Mouse (Mus musculus): ENCODE measurements around the gene Hbb-y. TPM values are rescaled to one million over a fixed set of nuclear protein-coding genes. Genes with fewer than 3 reads are reported as not detected.
A peak's percentile ranks its signal among the peaks of the same experiment; 100 is the strongest.

Hbb-y gene
- polyA plus RNA-seq, 1 experiment from 2014 or later, result not detected

DNA sequence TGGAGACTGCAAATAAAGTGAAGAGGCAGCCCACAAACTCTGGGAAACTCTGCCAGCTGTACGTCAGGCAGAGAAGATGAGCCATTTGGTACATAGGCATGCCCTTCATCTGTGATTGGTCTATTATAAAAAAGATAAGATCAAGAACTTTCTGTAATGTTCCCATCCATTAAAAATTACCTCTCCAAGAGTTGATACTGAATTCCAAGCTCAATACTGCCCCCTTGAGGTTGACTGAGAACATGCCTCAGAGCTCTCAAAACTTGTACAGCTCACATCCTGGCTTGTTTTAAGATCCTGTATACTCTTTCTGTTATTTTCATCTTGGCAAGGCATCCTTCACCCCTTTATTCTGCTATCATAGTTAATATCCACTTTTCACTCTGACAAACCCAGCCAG is 46.2 kb downstream of the Hbb-y start:
- TF ChIP-seq CTCF (IDR thresholded peaks at IDR 0.05; ENCODE audit: low read depth), result peak; percentile 69
- TF ChIP-seq EP300 (optimal IDR thresholded peaks at IDR 0.05), result no peak
- Histone ChIP-seq H3K9me3 (ENCODE audit: control insufficient read depth, low read length) (no peaks in the 10 kb centered on the region), H3K36me3 (ENCODE audit: control insufficient read depth, insufficient read depth, low read length) (no peaks in the 10 kb centered on the region), H3K27ac (replicated peaks) (no peak overlapping the region), H3K4me2 (replicated peaks; ENCODE audit: low read depth) (no peak overlapping the region), H3K9ac (ENCODE audit: low read length) (no peak overlapping the region), H3K4me1 (replicated peaks; ENCODE audit: control insufficient read depth, insufficient read depth) (no peaks in the 10 kb centered on the region), H3K27me3 (ENCODE audit: control insufficient read depth, insufficient read depth, low read length) (no peaks in the 10 kb centered on the region), H3K4me3 (ENCODE audit: low read depth, low read length) (no peak overlapping the region)
- DNase-seq (ENCODE audit: low spot score), result no peak
- WGBS, result 36% methylated on average over 1 of the region's 1 CpGs
- ATAC-seq (ENCODE audit: low FRiP score, low TSS enrichment), result no peak

Other genes starting within 250 kb of the Hbb-y start
- 0.10 TPM in 1 of 2 replicates, not detected in the other for gene Olfr620, start 240.7 kb downstream of the Hbb-y start, polyA plus RNA-seq (2015; fragmentation: Nextera tagmentation; extraction: Ambion mirVana)
- gene Olfr622, start 210.5 kb downstream of the Hbb-y start, polyA plus RNA-seq (2015; fragmentation: Nextera tagmentation; extraction: Ambion mirVana), result not detected in 2 replicates
- gene Olfr623, start 189.5 kb downstream of the Hbb-y start, polyA plus RNA-seq (2015; fragmentation: Nextera tagmentation; extraction: Ambion mirVana), result not detected in 2 replicates
- 0.02 TPM in 1 of 2 replicates, not detected in the other for gene Olfr624, start 182.0 kb downstream of the Hbb-y start, polyA plus RNA-seq (2015; fragmentation: Nextera tagmentation; extraction: Ambion mirVana)
- gene Olfr625-ps1, start 170.5 kb downstream of the Hbb-y start, polyA plus RNA-seq (2015; fragmentation: Nextera tagmentation; extraction: Ambion mirVana), result not detected in 2 replicates
- gene Olfr243, start 138.5 kb downstream of the Hbb-y start, polyA plus RNA-seq (2015; fragmentation: Nextera tagmentation; extraction: Ambion mirVana), result not detected in 2 replicates
- gene Olfr628, start 122.8 kb downstream of the Hbb-y start, polyA plus RNA-seq (2015; fragmentation: Nextera tagmentation; extraction: Ambion mirVana), result not detected in 2 replicates
- not detected in 2 replicates for gene Olfr629, start 108.3 kb downstream of the Hbb-y start, polyA plus RNA-seq (2015; fragmentation: Nextera tagmentation; extraction: Ambion mirVana)
- not detected in 2 replicates for gene Olfr630, start 95.9 kb downstream of the Hbb-y start, polyA plus RNA-seq (2015; fragmentation: Nextera tagmentation; extraction: Ambion mirVana)
- gene Olfr69, start 81.6 kb downstream of the Hbb-y start, polyA plus RNA-seq (2015; fragmentation: Nextera tagmentation; extraction: Ambion mirVana), result not detected in 2 replicates
- gene Olfr68, start 73.5 kb downstream of the Hbb-y start, polyA plus RNA-seq (2015; fragmentation: Nextera tagmentation; extraction: Ambion mirVana), result 0.02 TPM in 1 of 2 replicates, not detected in the other
- not detected in 2 replicates for gene Olfr67, start 61.4 kb downstream of the Hbb-y start, polyA plus RNA-seq (2015; fragmentation: Nextera tagmentation; extraction: Ambion mirVana)
- 137 and 177 TPM in 2 replicates for gene Hbb-bt, start 39.2 kb downstream of the Hbb-y start, polyA plus RNA-seq (2015; fragmentation: Nextera tagmentation; extraction: Ambion mirVana)
- 597 and 747 TPM in 2 replicates for gene Hbb-bs, start 25.1 kb downstream of the Hbb-y start, polyA plus RNA-seq (2015; fragmentation: Nextera tagmentation; extraction: Ambion mirVana)
- gene Hbb-bh2, start 12.7 kb downstream of the Hbb-y start, polyA plus RNA-seq (2015; fragmentation: Nextera tagmentation; extraction: Ambion mirVana), result not detected in 2 replicates
- not detected in 2 replicates for gene Hbb-bh1, start 10.1 kb downstream of the Hbb-y start, polyA plus RNA-seq (2015; fragmentation: Nextera tagmentation; extraction: Ambion mirVana)
- gene Olfr66, start 33.0 kb upstream of the Hbb-y start, polyA plus RNA-seq (2015; fragmentation: Nextera tagmentation; extraction: Ambion mirVana), result not detected in 2 replicates
- gene Olfr64, start 41.3 kb upstream of the Hbb-y start, polyA plus RNA-seq (2015; fragmentation: Nextera tagmentation; extraction: Ambion mirVana), result not detected in 2 replicates
- not detected in 2 replicates for gene Olfr65, start 50.3 kb upstream of the Hbb-y start, polyA plus RNA-seq (2015; fragmentation: Nextera tagmentation; extraction: Ambion mirVana)
- gene Olfr631, start 75.6 kb upstream of the Hbb-y start, polyA plus RNA-seq (2015; fragmentation: Nextera tagmentation; extraction: Ambion mirVana), result not detected in 2 replicates
- not detected in 2 replicates for gene Olfr632, start 81.1 kb upstream of the Hbb-y start, polyA plus RNA-seq (2015; fragmentation: Nextera tagmentation; extraction: Ambion mirVana)
- not detected in 2 replicates for gene Olfr633, start 91.2 kb upstream of the Hbb-y start, polyA plus RNA-seq (2015; fragmentation: Nextera tagmentation; extraction: Ambion mirVana)
- 0.01 TPM in 1 of 2 replicates, not detected in the other for gene Olfr635, start 117.9 kb upstream of the Hbb-y start, polyA plus RNA-seq (2015; fragmentation: Nextera tagmentation; extraction: Ambion mirVana)
- gene Olfr638, start 145.5 kb upstream of the Hbb-y start, polyA plus RNA-seq (2015; fragmentation: Nextera tagmentation; extraction: Ambion mirVana), result not detected in 2 replicates
- gene Olfr639, start 164.1 kb upstream of the Hbb-y start, polyA plus RNA-seq (2015; fragmentation: Nextera tagmentation; extraction: Ambion mirVana), result 0.01 TPM in 1 of 2 replicates, not detected in the other
- gene Olfr640, start 172.4 kb upstream of the Hbb-y start, polyA plus RNA-seq (2015; fragmentation: Nextera tagmentation; extraction: Ambion mirVana), result 0.04 TPM in 1 of 2 replicates, not detected in the other
- gene Olfr641, start 182.2 kb upstream of the Hbb-y start, polyA plus RNA-seq (2015; fragmentation: Nextera tagmentation; extraction: Ambion mirVana), result not detected in 2 replicates
- gene Olfr642, start 199.4 kb upstream of the Hbb-y start, polyA plus RNA-seq (2015; fragmentation: Nextera tagmentation; extraction: Ambion mirVana), result not detected in 2 replicates
- gene 4930516K23Rik, start 208.2 kb upstream of the Hbb-y start, polyA plus RNA-seq (2015; fragmentation: Nextera tagmentation; extraction: Ambion mirVana), result not detected in 2 replicates
- gene Olfr644, start 218.7 kb upstream of the Hbb-y start, polyA plus RNA-seq (2015; fragmentation: Nextera tagmentation; extraction: Ambion mirVana), result not detected in 2 replicates
- not detected in 2 replicates for gene Olfr645, start 232.2 kb upstream of the Hbb-y start, polyA plus RNA-seq (2015; fragmentation: Nextera tagmentation; extraction: Ambion mirVana)

All from stomach, postnatal 0 days (tissue).